20 mouse cellular contexts compared by ENCODE assay signal in the genomic region with DNA sequence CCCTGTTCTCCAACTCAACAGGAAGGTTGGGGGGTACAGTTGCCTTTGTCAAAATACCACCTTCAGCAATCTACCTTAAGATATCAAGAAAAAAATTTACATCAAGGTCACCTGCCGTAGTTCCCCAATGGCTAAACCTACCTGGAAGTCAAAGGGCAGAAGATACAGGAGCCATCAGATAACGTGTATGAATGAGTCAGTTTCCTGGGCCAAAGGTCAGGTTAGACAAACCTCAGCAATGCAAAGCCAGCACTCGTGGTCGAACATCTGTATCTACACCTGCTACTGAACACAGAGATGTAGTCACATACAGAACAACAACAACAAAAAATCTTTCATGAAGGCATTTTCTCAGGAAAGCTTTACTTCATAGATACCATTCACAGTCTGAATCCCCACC.
"Had no signal": no experiment of that assay in that cellular context is flagged by ENCODE, and none has a peak within 500 bp of the region (broad histone marks: within the 10 kb centered on the region; RNA-seq: fewer than 3 reads in every experiment).

No protein-coding gene starts in this region.

- H3K4me2 ChIP-seq: liver, embryonic 15.5 days; lung, embryonic 14.5 days; midbrain, embryonic 12.5 days; neural tube, embryonic 12.5 days; stomach, embryonic 15.5 days had no signal

- H3K27ac ChIP-seq: liver, embryonic 15.5 days; midbrain, embryonic 10.5 days; midbrain, embryonic 12.5 days; neural tube, embryonic 12.5 days; stomach, embryonic 15.5 days; stomach, postnatal 0 days had no signal

- H3K4me1 ChIP-seq: liver, embryonic 15.5 days; neural tube, embryonic 12.5 days; stomach, embryonic 15.5 days had no signal

- H3K36me3 ChIP-seq: liver, embryonic 15.5 days; midbrain, embryonic 10.5 days; midbrain, embryonic 12.5 days; neural tube, embryonic 12.5 days; stomach, embryonic 15.5 days had no signal

- H3K9ac ChIP-seq: liver, embryonic 15.5 days; lung, embryonic 14.5 days; midbrain, embryonic 12.5 days; neural tube, embryonic 12.5 days; stomach, embryonic 15.5 days had no signal

- ATAC-seq: midbrain, embryonic 16.5 days had no signal

- H3K27me3 ChIP-seq: liver, embryonic 15.5 days; midbrain, embryonic 12.5 days; neural tube, embryonic 12.5 days; stomach, embryonic 15.5 days had no signal

- H3K9me3 ChIP-seq: liver, embryonic 15.5 days; midbrain, embryonic 10.5 days; midbrain, embryonic 12.5 days; neural tube, embryonic 12.5 days; stomach, embryonic 15.5 days had no signal

- H3K4me3 ChIP-seq: liver, embryonic 15.5 days; midbrain, embryonic 10.5 days; midbrain, embryonic 12.5 days; myocyte; neural tube, embryonic 12.5 days; stomach, embryonic 15.5 days had no signal

- DNase-seq: lung, adult 18-20 months; lung, embryonic 14.5 days; lung, postnatal 10 days; lung, postnatal 4 days; midbrain, embryonic 14.5 days; retina, postnatal 1 day; right cerebral cortex, adult 18-20 months; right cerebral cortex, postnatal 25 days; right cerebral cortex, postnatal 4 days; thymus, adult 2 months; thymus, postnatal 25 days; thymus, postnatal 4 days had no signal
